Mouse (Mus musculus): ENCODE data around the gene Prss53.
"Not testable (repeated sequence)": the region's sequence is repeated elsewhere in the genome, so short reads cannot be mapped to it uniquely, and the experiment has no call there.

Prss53 gene

GRCm38 (mm10) chr7:127875627-127876001 is 15.2 kb downstream of the Prss53 start:
- DNase-seq (ENCODE audit: low spot score in 2 of 2), result peak; percentile 91 to 94

GRCm38 (mm10) chr7:127874812-127875626 is 15.8 kb downstream of the Prss53 start:
- no peak for DNase-seq (ENCODE audit: low spot score in 2 of 2)

GRCm38 (mm10) chr7:127870136-127870821 is 20.5 kb downstream of the Prss53 start:
- DNase-seq (ENCODE audit: low spot score in 2 of 2), result no peak

- DNase-seq (ENCODE audit: low spot score in 2 of 2), result peak; percentile 35 to 38
Measured at GRCm38 (mm10) chr7:127869149-127869810, 21.5 kb downstream of the Prss53 start.

GRCm38 (mm10) chr7:127867641-127868040 is 23.1 kb downstream of the Prss53 start:
- no peak for DNase-seq (ENCODE audit: low spot score in 2 of 2)

GRCm38 (mm10) chr7:127866434-127866833 is 24.3 kb downstream of the Prss53 start:
- DNase-seq (ENCODE audit: low spot score in 2 of 2), result no peak

GRCm38 (mm10) chr7:127858258-127858657 is 32.5 kb downstream of the Prss53 start:
- DNase-seq (ENCODE audit: low spot score in 2 of 2), result no peak

GRCm38 (mm10) chr7:127850906-127851305 is 39.9 kb downstream of the Prss53 start:
- DNase-seq (ENCODE audit: low spot score in 2 of 2), result no peak

GRCm38 (mm10) chr7:127849973-127850875 is 40.5 kb downstream of the Prss53 start:
- no peak for DNase-seq (ENCODE audit: low spot score in 2 of 2)

GRCm38 (mm10) chr7:127842001-127842718 is 48.6 kb downstream of the Prss53 start:
- peak; percentile 84 for DNase-seq (ENCODE audit: low spot score in 2 of 2)

- DNase-seq (ENCODE audit: low spot score in 2 of 2), result peak; percentile 96
Measured at GRCm38 (mm10) chr7:127841340-127842000, 49.3 kb downstream of the Prss53 start.

GRCm38 (mm10) chr7:127840886-127841285 is 49.9 kb downstream of the Prss53 start:
- DNase-seq (ENCODE audit: low spot score in 2 of 2), result peak; percentile 76 to 83

- not testable (repeated sequence) for DNase-seq (ENCODE audit: low spot score in 2 of 2)
Measured at GRCm38 (mm10) chr7:127840031-127840430, 50.7 kb downstream of the Prss53 start.

GRCm38 (mm10) chr7:127837878-127838277 is 52.9 kb downstream of the Prss53 start:
- not testable (repeated sequence) for DNase-seq (ENCODE audit: low spot score in 2 of 2)

GRCm38 (mm10) chr7:127837473-127837872 is 53.3 kb downstream of the Prss53 start:
- DNase-seq (ENCODE audit: low spot score in 2 of 2), result no peak

Measured in right cerebral cortex, adult 2 months (tissue).